In genomic region chr19:44106831-44107660, GRCm38 (mm10) we compare ENCODE assay signal across 7 mouse cellular contexts. TPM values are rescaled to one million over a fixed set of nuclear protein-coding genes. Genes with fewer than 3 reads are reported as not detected.
DNase-seq lines count a peak whose midpoint lies in the region; ATAC-seq lines count a peak whose summit lies in the region.

Gene Chuk (minus strand): TSS chr19:44107480.

- 0 out of 2 replicates have a peak, but pooled peaks cover 4% of the 10 kb centered on the region for H3K4me1 ChIP-seq in intestine, embryonic 15.5 days (replicated peaks)
- peaks cover 23% of the 10 kb centered on the region for H3K4me1 ChIP-seq in midbrain, embryonic 10.5 days

- H3K36me3 ChIP-seq in intestine, embryonic 15.5 days = peaks cover 9% of the 10 kb centered on the region; the same call in 1 of the 2 replicates
- H3K36me3 ChIP-seq in midbrain, embryonic 10.5 days = peaks cover 41% of the 10 kb centered on the region

- no peaks in the 10 kb centered on the region for H3K27me3 ChIP-seq in intestine, embryonic 15.5 days (replicated peaks)
- no peaks in the 10 kb centered on the region for H3K27me3 ChIP-seq in midbrain, embryonic 10.5 days (ENCODE audit: low read depth, poor library complexity, severe bottlenecking)

- peak within 1 kb of the TSS; percentile 91 for H3K4me3 ChIP-seq in intestine, embryonic 15.5 days (replicated peaks)
- H3K4me3 ChIP-seq in midbrain, embryonic 10.5 days = peak within 1 kb of the TSS; percentile 99

- peak within 1 kb of the TSS; percentile 68 for H3K4me2 ChIP-seq in intestine, embryonic 15.5 days (replicated peaks)

- H3K9me3 ChIP-seq in intestine, embryonic 15.5 days = no peaks in the 10 kb centered on the region
- no peaks in the 10 kb centered on the region for H3K9me3 ChIP-seq in midbrain, embryonic 10.5 days (replicated peaks)

- H3K9ac ChIP-seq in intestine, embryonic 15.5 days = peak within 1 kb of the TSS; percentile 81

- H3K27ac ChIP-seq in intestine, embryonic 15.5 days = 0 out of 2 replicates have a peak within 1 kb of the TSS, but pooled peaks have one; percentile 38
- H3K27ac ChIP-seq in midbrain, embryonic 10.5 days (replicated peaks) = peak within 1 kb of the TSS; percentile 95

- DNase-seq in adrenal gland, adult 2 months = peak; percentile 97
- DNase-seq in embryo, embryonic 11.5 days (ENCODE audit: low read depth, low spot score) = peak; percentile 89
- DNase-seq in gastrocnemius, postnatal 36 days = peak; percentile 96
- peak; percentile 96 for DNase-seq in left cerebral cortex, postnatal 25 days (ENCODE audit: low spot score in 2 of 2)
- peak; percentile 97 for DNase-seq in midbrain, embryonic 10.5 days (ENCODE audit: low spot score)
- DNase-seq in right cerebral cortex, postnatal 4 days = peak; percentile 94

- peak; percentile 99 for ATAC-seq in intestine, embryonic 15.5 days

- intact Hi-C loops in gastrocnemius, postnatal 36 days (cut with DNase I) = no loop called here
- intact Hi-C loops in left cerebral cortex, postnatal 25 days (cut with DNase I) = loop anchor here (2.0 kb wide), 1 partner anchor 354 kb away; the partner anchor contains the start of genes Cox15 and Cutc

- WGBS in intestine, embryonic 15.5 days = under 1% methylated on average over 66 of the region's 67 CpGs
- WGBS in midbrain, embryonic 10.5 days = 2% methylated on average over 67 of the region's 67 CpGs

RNA-seq across cellular contexts. Expression of gene Chuk, which starts in this region (rescaled TPM):
- total RNA-seq in adrenal gland, adult 2 months (2021) = 10 to 100 TPM; 48.7 to 78.2 TPM
- 8.9 and 10.5 TPM in 2 replicates for polyA plus RNA-seq in adrenal gland, adult 2 months (2012; rRNA removed)
- total RNA-seq in gastrocnemius, postnatal 36 days (2021) = 10 to 100 TPM; 13.7 to 17.8 TPM
- 38.8 and 40.2 TPM in 2 replicates for polyA plus RNA-seq in intestine, embryonic 15.5 days (2015; fragmentation: Nextera tagmentation; extraction: Ambion mirVana)
- total RNA-seq in left cerebral cortex, postnatal 25 days (2021) = 10 to 100 TPM; 42.2 to 54.8 TPM
- polyA plus RNA-seq in midbrain, embryonic 10.5 days (2016; fragmentation: Nextera tagmentation; extraction: Ambion mirVana) = 47.8 and 51.2 TPM in 2 replicates

Comparison
In these comparisons a context has a peak if more than half of its experiments do, and no peak if none do; other contexts are left out.
1. Peak in every context shown above with its lines: DNase-seq, ATAC-seq, H3K4me3 ChIP-seq and H3K27ac ChIP-seq.